Mouse (Mus musculus): ENCODE measurements at regions not wholly inside any gene's neighbourhood (a gene's known extent, or its start where the extent isn't known, plus 50 kb on each side); places are given as distances from the start of the nearest gene placed in this dataset.

DNA sequence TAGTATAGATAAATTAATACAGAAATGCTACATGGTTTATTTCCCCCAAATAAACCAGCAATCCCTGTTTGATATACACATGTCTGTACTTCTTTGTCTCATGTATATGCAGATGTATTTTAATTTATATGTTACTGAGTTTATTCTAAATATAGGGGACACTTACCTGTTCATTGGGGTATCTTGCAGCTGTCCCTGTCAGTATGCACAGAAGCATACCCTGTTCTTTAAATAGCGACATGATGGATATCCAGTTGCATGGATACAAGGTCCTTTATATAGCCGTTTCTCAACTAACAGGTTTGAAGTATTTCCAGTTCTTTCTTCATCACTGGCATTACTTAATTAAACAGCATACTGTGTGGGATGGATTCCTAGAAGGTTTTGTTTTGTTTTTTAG is 55.1 kb upstream of the Ssbp2 start:
- no peaks in the 10 kb centered on the region for H3K36me3 ChIP-seq (ENCODE audit: insufficient read depth, low read length)
- no peaks in the 10 kb centered on the region for H3K9me3 ChIP-seq (ENCODE audit: low read length)
- H3K4me3 ChIP-seq (replicated peaks; ENCODE audit: low read length): no peak overlapping the region
- TF ChIP-seq POU5F1 (IDR thresholded peaks at IDR 0.05; ENCODE audit: borderline replicate concordance, low read length): no peak
- TF ChIP-seq NANOG (IDR thresholded peaks at IDR 0.05; ENCODE audit: borderline replicate concordance, low read length): no peak
- no peak for TF ChIP-seq CTCF (conservative IDR thresholded peaks at IDR 0.05; ENCODE audit: low read length)
- no peaks in the 10 kb centered on the region for H3K27me3 ChIP-seq (ENCODE audit: insufficient read depth, low read length)
- H3K4me1 ChIP-seq (replicated peaks; ENCODE audit: low read depth, low read length): 0 out of 2 replicates have a peak, but pooled peaks cover 2% of the 10 kb centered on the region

DNA sequence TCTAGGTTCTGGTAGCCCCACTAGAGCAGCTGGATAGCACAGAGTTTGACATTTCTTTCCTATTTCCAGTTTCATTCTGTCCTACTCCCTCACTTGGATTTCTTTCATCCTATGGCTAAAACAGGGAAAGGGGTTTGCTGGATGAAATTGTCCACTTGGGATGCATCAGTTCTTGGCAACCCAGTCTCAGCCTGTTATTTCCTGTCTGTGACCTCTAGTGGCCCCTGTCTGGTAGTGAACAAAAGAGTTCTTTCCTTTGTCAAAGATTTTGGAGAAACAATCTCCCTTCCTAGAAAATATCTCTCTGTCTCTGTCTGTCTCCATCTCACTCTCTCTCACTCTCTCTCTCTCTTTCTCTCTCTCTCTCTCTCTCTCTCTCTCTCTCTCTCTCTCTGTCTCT is 50.0 kb upstream of the Ssbp2 start:
- no peaks in the 10 kb centered on the region for H3K9me3 ChIP-seq (ENCODE audit: low read length)
- TF ChIP-seq NANOG (IDR thresholded peaks at IDR 0.05; ENCODE audit: borderline replicate concordance, low read length): no peak
- TF ChIP-seq CTCF (conservative IDR thresholded peaks at IDR 0.05; ENCODE audit: low read length): no peak
- TF ChIP-seq POU5F1 (IDR thresholded peaks at IDR 0.05; ENCODE audit: borderline replicate concordance, low read length): no peak
- H3K27me3 ChIP-seq (ENCODE audit: insufficient read depth, low read length): no peaks in the 10 kb centered on the region
- no peaks in the 10 kb centered on the region for H3K36me3 ChIP-seq (ENCODE audit: insufficient read depth, low read length)
- H3K4me1 ChIP-seq (replicated peaks; ENCODE audit: low read depth, low read length): 0 out of 2 replicates have a peak, but pooled peaks cover 4% of the 10 kb centered on the region
- H3K4me3 ChIP-seq (replicated peaks; ENCODE audit: low read length): no peak overlapping the region
